Mouse (Mus musculus) intestine, embryonic 15.5 days (tissue): Measurements from ENCODE around the gene Nat10. TPM values are rescaled to one million over a fixed set of nuclear protein-coding genes. Genes with fewer than 3 reads are reported as not detected.
A peak's percentile ranks its signal among the peaks of the same experiment; 100 is the strongest.

Source experiments
- ATAC-seq: fragments of 200-750 bp; cut with Nextera tagmentation; 2 replicates; pipeline ENCODE4 v1.8.0; 2017; ENCODE audit warnings: moderate TSS enrichment, moderate library complexity
- H3K27ac ChIP-seq: fragments of 300-500 bp; sonication (generic); 2 replicates; pipeline ENCODE4 v1.5.1; 2015; ENCODE audit warnings: mild to moderate bottlenecking, inconsistent platforms
- H3K27me3 ChIP-seq: fragments of 300-500 bp; sonication (generic); replicated peaks from 2 replicates; pipeline ENCODE4 v1.6.1; 2015; ENCODE audit warnings: inconsistent platforms
- H3K36me3 ChIP-seq: fragments of 300-500 bp; sonication (generic); 2 replicates; pipeline ENCODE4 v1.6.1; 2015; ENCODE audit warnings: inconsistent platforms
- H3K4me1 ChIP-seq: fragments of 300-500 bp; sonication (generic); replicated peaks from 2 replicates; pipeline ENCODE4 v1.6.1; 2015; ENCODE audit warnings: inconsistent platforms
- H3K4me2 ChIP-seq: fragments of 300-500 bp; sonication (generic); replicated peaks from 2 replicates; pipeline ENCODE4 v1.6.1; 2015; ENCODE audit warnings: mild to moderate bottlenecking, inconsistent platforms
- H3K4me3 ChIP-seq: fragments of 300-500 bp; sonication (generic); replicated peaks from 2 replicates; pipeline ENCODE4 v1.5.1; 2015; ENCODE audit warnings: inconsistent platforms
- H3K9ac ChIP-seq: fragments of 300-500 bp; sonication (generic); 2 replicates; pipeline ENCODE4 v1.6.1; 2015; ENCODE audit warnings: inconsistent platforms
- H3K9me3 ChIP-seq: fragments of 300-500 bp; sonication (generic); 2 replicates; pipeline ENCODE4 v1.6.1; 2016; ENCODE audit warnings: inconsistent platforms
- WGBS: fragments of 180-500 bp; shearing (Covaris S2); methylation state at CpG from one replicate; pipeline ENCODE4 v1.1.7; 2015; 5-methylcytosine and 5-hydroxymethylcytosine counted together
- polyA plus RNA-seq: library from polyadenylated mRNA; unstranded; fragments of >200 nt; fragmentation: Nextera tagmentation; extraction: Ambion mirVana; gene quantifications from 2 replicates; pipeline ENCODE4 v1.2.1, GENCODE M21; 2015

Gene Nat10
- polyA plus RNA-seq, 1 experiment from 2014 or later = 32.7 TPM

- H3K9me3 ChIP-seq = no peaks in the 10 kb centered on the region
- H3K4me2 ChIP-seq = no peak overlapping the region
- 92% methylated on average over 4 of the region's 4 CpGs for WGBS
- no peaks in the 10 kb centered on the region for H3K4me1 ChIP-seq
- ATAC-seq = no peak
- no peak overlapping the region for H3K9ac ChIP-seq
- H3K36me3 ChIP-seq = 0 out of 2 replicates have a peak, but pooled peaks cover 5% of the 10 kb centered on the region
- no peak overlapping the region for H3K27ac ChIP-seq
- H3K4me3 ChIP-seq = no peak overlapping the region
- no peaks in the 10 kb centered on the region for H3K27me3 ChIP-seq
These were observed 23.6 kb upstream of the Nat10 start for GRCm38 (mm10) chr2:103784621-103785020.

DNA sequence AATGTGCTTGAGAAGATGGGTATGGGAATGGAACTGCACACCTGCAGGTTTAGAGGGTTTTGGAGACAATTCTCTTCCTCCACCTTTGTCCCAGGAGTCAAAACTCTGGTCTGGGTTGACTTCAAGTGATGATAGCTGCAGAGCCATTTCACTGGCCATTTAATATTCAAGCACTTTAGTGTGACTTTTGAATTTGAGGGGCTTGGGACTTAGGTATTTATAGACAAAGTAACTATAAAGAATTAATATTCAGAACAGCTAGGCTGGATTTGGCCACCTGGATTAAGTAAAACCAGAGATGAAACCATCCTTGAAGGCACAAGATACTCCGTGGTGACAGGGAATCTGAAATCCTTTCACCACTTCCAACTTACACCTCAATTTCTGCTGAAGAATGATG, 1.4 kb upstream of the Nat10 start:
- H3K36me3 ChIP-seq = peaks cover 9% of the 10 kb centered on the region; the same call in 1 of the 2 replicates
- no peak overlapping the region for H3K27ac ChIP-seq
- 0 out of 2 replicates have a peak, but pooled peaks cover 2% of the 10 kb centered on the region for H3K4me1 ChIP-seq
- no peaks in the 10 kb centered on the region for H3K27me3 ChIP-seq
- H3K4me2 ChIP-seq = peak overlapping the region; percentile 74; the same call in 1 of the 2 replicates
- H3K9ac ChIP-seq = no peak overlapping the region
- ATAC-seq = no peak
- 67% methylated on average over 1 of the region's 1 CpGs for WGBS
- H3K4me3 ChIP-seq = no peak overlapping the region
- H3K9me3 ChIP-seq = no peaks in the 10 kb centered on the region

GRCm38 (mm10) chr2:103761993-103762392, 923 bp upstream of the Nat10 start:
- Histone ChIP-seq H3K9ac (no peak overlapping the region), H3K4me1 (0 out of 2 replicates have a peak, but pooled peaks cover 2% of the 10 kb centered on the region), H3K4me3 (peak overlapping the region; percentile 75; the same call in 1 of the 2 replicates), H3K9me3 (no peaks in the 10 kb centered on the region), H3K27me3 (no peaks in the 10 kb centered on the region), H3K36me3 (peaks cover 8% of the 10 kb centered on the region; the same call in 1 of the 2 replicates), H3K4me2 (peak overlapping the region; percentile 74), H3K27ac (no peak overlapping the region)
- 31% methylated on average over 4 of the region's 4 CpGs for WGBS
- no peak for ATAC-seq

DNA sequence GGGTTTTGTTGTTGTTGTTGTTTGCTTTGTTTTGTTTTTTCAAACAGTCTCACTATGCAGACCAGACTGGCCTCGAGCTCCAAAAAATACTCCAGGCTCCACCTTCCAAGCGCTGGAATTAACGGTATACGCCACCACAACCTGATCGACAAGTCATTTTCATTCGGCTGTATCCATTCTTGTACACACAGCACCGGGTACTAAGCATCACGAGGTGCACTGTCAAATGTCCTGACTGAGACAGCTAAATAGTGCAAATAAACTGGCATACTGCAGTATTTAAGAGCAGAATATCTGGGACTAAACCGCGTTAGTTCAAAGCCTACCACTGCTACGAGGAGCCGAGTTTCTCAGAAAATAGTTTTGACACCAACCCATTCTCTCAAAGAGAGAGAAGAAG, 649 bp downstream of the Nat10 start:
- Histone ChIP-seq H3K9me3 (no peaks in the 10 kb centered on the region), H3K4me3 (peak overlapping the region; percentile 75), H3K4me1 (0 out of 2 replicates have a peak, but pooled peaks cover 2% of the 10 kb centered on the region), H3K4me2 (peak overlapping the region; percentile 74), H3K9ac (peak overlapping the region; percentile 64), H3K27me3 (no peaks in the 10 kb centered on the region), H3K27ac (peak overlapping the region; percentile 75), H3K36me3 (0 out of 2 replicates have a peak, but pooled peaks cover 8% of the 10 kb centered on the region)
- peak; percentile 26 for ATAC-seq
- under 1% methylated on average over 12 of the region's 12 CpGs for WGBS

- Histone ChIP-seq H3K9ac (no peak overlapping the region), H3K9me3 (no peaks in the 10 kb centered on the region), H3K4me1 (0 out of 2 replicates have a peak, but pooled peaks cover 2% of the 10 kb centered on the region), H3K36me3 (peaks cover 21% of the 10 kb centered on the region), H3K27me3 (no peaks in the 10 kb centered on the region), H3K4me2 (no peak overlapping the region), H3K4me3 (no peak overlapping the region), H3K27ac (no peak overlapping the region)
- 86% methylated on average over 9 of the region's 9 CpGs for WGBS
- ATAC-seq = no peak
These were observed 5.5 kb downstream of the Nat10 start for GRCm38 (mm10) chr2:103755458-103756085.

DNA sequence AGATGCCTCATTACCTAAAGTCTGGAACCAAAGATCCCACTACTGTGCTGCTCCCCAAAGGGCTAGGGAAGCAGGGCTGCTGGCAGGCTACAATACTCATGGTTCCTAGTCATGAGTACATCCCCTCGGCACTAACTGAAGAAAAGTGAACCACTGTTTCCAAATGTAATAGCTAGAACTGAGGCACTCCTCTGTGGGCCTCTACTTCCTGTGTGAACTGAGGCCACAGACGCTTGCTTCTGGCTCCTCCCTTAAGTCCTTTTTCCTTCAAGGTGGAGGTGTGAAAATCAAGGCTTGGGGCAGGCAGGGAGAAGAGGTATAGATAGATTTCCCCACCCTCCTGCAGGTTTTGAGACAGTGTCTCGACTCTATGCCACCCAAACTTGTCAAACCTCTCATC, 6.5 kb downstream of the Nat10 start:
- ATAC-seq = no peak
- no peak overlapping the region for H3K27ac ChIP-seq
- no peaks in the 10 kb centered on the region for H3K9me3 ChIP-seq
- no peaks in the 10 kb centered on the region for H3K27me3 ChIP-seq
- H3K4me3 ChIP-seq = no peak overlapping the region
- no peak overlapping the region for H3K9ac ChIP-seq
- no peaks in the 10 kb centered on the region for H3K4me1 ChIP-seq
- H3K36me3 ChIP-seq = peaks cover 28% of the 10 kb centered on the region
- H3K4me2 ChIP-seq = no peak overlapping the region
- WGBS = 89% methylated on average over 3 of the region's 3 CpGs

- H3K36me3 ChIP-seq = peaks cover 32% of the 10 kb centered on the region
- no peaks in the 10 kb centered on the region for H3K27me3 ChIP-seq
- H3K9ac ChIP-seq = no peak overlapping the region
- H3K9me3 ChIP-seq = no peaks in the 10 kb centered on the region
- no peaks in the 10 kb centered on the region for H3K4me1 ChIP-seq
- no peak overlapping the region for H3K27ac ChIP-seq
- H3K4me3 ChIP-seq = no peak overlapping the region
- 95% methylated on average over 6 of the region's 6 CpGs for WGBS
- ATAC-seq = no peak
- H3K4me2 ChIP-seq = no peak overlapping the region
These were observed 9.3 kb downstream of the Nat10 start for GRCm38 (mm10) chr2:103751771-103752170.

DNA sequence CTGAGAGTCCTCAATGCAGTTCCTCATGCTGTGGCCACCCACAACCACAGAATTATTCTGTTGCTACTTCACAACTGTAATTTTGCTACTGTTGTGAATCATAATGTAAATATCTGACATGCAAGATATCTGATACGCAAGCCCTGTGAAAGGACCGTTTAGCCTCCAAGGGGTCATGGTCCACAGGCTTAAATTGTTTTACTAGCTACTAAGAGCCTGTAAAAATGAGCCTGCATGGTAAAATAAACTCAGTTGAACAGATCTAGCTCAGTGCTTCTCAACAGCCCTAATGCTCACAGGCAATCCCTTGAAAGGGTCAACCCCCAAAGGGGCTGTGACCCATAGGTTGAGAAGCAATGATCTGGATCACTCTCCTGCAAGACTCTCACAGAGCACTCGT, 12.0 kb downstream of the Nat10 start:
- Histone ChIP-seq H3K9ac (no peak overlapping the region), H3K4me2 (no peak overlapping the region), H3K4me1 (no peaks in the 10 kb centered on the region), H3K27ac (peak overlapping the region; percentile 48; the same call in 1 of the 2 replicates), H3K36me3 (peaks cover 24% of the 10 kb centered on the region), H3K9me3 (no peaks in the 10 kb centered on the region), H3K27me3 (no peaks in the 10 kb centered on the region), H3K4me3 (no peak overlapping the region)
- 61% methylated on average over 3 of the region's 3 CpGs for WGBS
- peak; percentile 92 for ATAC-seq

GRCm38 (mm10) chr2:103747891-103748290, 13.2 kb downstream of the Nat10 start:
- 90% methylated on average over 9 of the region's 9 CpGs for WGBS
- H3K9me3 ChIP-seq = no peaks in the 10 kb centered on the region
- no peak for ATAC-seq
- H3K27ac ChIP-seq = no peak overlapping the region
- H3K36me3 ChIP-seq = peaks cover 29% of the 10 kb centered on the region
- no peak overlapping the region for H3K4me2 ChIP-seq
- no peak overlapping the region for H3K9ac ChIP-seq
- H3K4me1 ChIP-seq = no peaks in the 10 kb centered on the region
- H3K27me3 ChIP-seq = no peaks in the 10 kb centered on the region
- no peak overlapping the region for H3K4me3 ChIP-seq

DNA sequence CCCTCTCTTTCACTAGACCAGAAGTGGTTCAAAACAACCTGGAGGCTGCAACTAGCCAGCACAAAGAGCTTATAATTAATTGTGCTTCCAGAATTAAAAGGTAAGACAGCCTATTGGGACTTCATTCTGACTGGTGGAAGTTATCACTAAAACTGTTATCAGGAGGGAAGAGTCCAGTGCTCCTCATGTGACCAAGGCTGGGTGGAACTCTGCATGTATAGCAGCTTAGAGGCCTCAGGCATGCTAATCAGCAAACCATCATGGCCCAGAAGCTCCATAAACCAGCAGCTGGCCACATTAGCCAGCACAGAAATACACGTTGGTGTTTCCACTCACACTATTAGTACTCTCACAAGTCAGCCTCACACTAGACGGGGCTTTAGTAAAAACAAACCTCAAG, 14.3 kb downstream of the Nat10 start:
- Histone ChIP-seq H3K9me3 (no peaks in the 10 kb centered on the region), H3K4me2 (no peak overlapping the region), H3K36me3 (peaks cover 23% of the 10 kb centered on the region), H3K27me3 (no peaks in the 10 kb centered on the region), H3K27ac (0 out of 2 replicates have a peak overlapping the region, but pooled peaks have one; percentile 6), H3K4me3 (no peak overlapping the region), H3K9ac (no peak overlapping the region), H3K4me1 (no peaks in the 10 kb centered on the region)
- WGBS = 75% methylated on average over 2 of the region's 2 CpGs
- ATAC-seq = no peak

DNA sequence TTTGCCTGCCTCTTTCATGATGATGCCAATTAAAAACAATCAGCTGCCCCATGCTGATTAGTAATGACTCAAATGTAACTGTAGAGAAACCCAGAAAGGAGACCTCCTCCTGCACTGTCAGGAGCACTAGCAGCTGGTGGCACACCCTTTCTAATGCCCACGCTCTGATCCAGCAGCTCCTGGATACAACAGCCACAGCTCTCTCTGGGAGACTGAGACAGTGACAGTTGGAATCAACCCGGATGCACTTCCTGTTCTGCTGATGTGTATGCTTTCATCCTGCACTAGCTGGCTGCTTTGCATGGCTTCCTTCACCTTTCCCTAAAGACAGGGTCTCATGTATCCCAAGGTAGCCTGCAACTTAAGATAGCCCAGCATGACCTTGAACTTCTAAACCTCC, 15.0 kb downstream of the Nat10 start:
- Histone ChIP-seq H3K27ac (no peak overlapping the region), H3K4me2 (no peak overlapping the region), H3K36me3 (peaks cover 16% of the 10 kb centered on the region; the same call in 1 of the 2 replicates), H3K4me3 (no peak overlapping the region), H3K9ac (no peak overlapping the region), H3K27me3 (no peaks in the 10 kb centered on the region), H3K4me1 (no peaks in the 10 kb centered on the region), H3K9me3 (no peaks in the 10 kb centered on the region)
- WGBS = 84% methylated on average over 2 of the region's 2 CpGs
- no peak for ATAC-seq

DNA sequence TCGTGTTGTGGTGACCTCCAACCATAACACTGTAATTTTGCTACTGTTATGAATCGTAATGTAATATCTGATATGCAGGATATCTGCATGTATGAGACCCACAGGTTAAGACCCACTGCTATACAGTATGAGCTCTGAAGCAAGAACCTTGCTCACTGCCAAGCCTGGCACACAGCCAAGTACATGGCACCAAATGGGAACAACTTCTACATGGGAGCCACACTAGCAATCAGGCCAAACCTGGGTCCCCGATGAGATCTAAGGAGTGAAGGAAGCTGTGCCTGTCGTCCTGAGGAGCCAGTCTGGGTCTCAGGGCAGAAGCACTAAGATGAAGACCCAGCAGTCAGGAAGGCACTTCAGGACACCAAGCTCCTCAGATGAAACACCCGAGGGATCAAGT, 15.6 kb downstream of the Nat10 start:
- no peak overlapping the region for H3K4me2 ChIP-seq
- peaks cover 15% of the 10 kb centered on the region; the same call in 1 of the 2 replicates for H3K36me3 ChIP-seq
- no peak overlapping the region for H3K27ac ChIP-seq
- no peaks in the 10 kb centered on the region for H3K4me1 ChIP-seq
- no peak overlapping the region for H3K4me3 ChIP-seq
- H3K9me3 ChIP-seq = no peaks in the 10 kb centered on the region
- WGBS = 83% methylated on average over 5 of the region's 5 CpGs
- H3K27me3 ChIP-seq = no peaks in the 10 kb centered on the region
- no peak for ATAC-seq
- no peak overlapping the region for H3K9ac ChIP-seq

DNA sequence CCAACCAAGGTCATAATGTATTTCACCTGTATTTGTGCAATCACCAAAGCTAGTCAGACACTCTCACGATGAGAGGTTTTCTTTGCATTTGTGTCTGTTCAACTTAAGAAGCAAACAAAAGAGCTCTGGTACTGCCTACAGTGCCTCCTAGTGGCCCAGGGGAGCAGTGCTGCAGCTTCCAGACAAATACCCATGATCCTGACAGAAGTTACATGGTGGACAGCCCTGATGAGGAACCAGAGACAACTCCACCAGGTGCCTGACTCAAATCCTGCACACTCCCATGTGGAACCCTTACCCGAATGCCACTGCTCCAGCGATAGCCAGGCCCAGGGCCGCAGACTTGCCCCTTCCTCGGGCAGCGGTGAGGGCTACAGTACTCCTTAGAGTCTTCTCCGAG, 17.1 kb downstream of the Nat10 start:
- H3K27me3 ChIP-seq = no peaks in the 10 kb centered on the region
- 77% methylated on average over 7 of the region's 7 CpGs for WGBS
- no peak overlapping the region for H3K4me2 ChIP-seq
- no peaks in the 10 kb centered on the region for H3K9me3 ChIP-seq
- H3K36me3 ChIP-seq = peaks cover 13% of the 10 kb centered on the region; the same call in 1 of the 2 replicates
- no peak overlapping the region for H3K4me3 ChIP-seq
- H3K9ac ChIP-seq = no peak overlapping the region
- H3K27ac ChIP-seq = no peak overlapping the region
- H3K4me1 ChIP-seq = no peaks in the 10 kb centered on the region
- ATAC-seq = no peak
